Mouse (Mus musculus): ENCODE measurements around the gene Thsd4. TPM values are rescaled to one million over a fixed set of nuclear protein-coding genes. Genes with fewer than 3 reads are reported as not detected.

Thsd4 gene
- polyA plus RNA-seq, 1 experiment = 1.7 TPM

GRCm38 (mm10) chr9:60295199-60295598 is 226.6 kb downstream of the Thsd4 start:
- H3K36me3 ChIP-seq (ENCODE audit: control insufficient read depth, insufficient read depth) = no peaks in the 10 kb centered on the region
- H3K79me2 ChIP-seq (ENCODE audit: control insufficient read depth, insufficient read depth) = no peaks in the 10 kb centered on the region
- no peaks in the 10 kb centered on the region for H3K27me3 ChIP-seq (ENCODE audit: control insufficient read depth, insufficient read depth, insufficient read length)
- H3K4me2 ChIP-seq (ENCODE audit: low read depth) = no peak overlapping the region
- no peak overlapping the region for H3K4me3 ChIP-seq
- TF ChIP-seq REST (IDR thresholded peaks at IDR 0.05; ENCODE audit: insufficient read depth, insufficient read length) = no peak
- TF ChIP-seq USF1 (IDR thresholded peaks at IDR 0.05; ENCODE audit: low read depth) = no peak
- TF ChIP-seq POLR2AphosphoS2 (IDR thresholded peaks at IDR 0.05; ENCODE audit: insufficient read length, low read depth) = no peak
- TF ChIP-seq MAX (IDR thresholded peaks at IDR 0.05; ENCODE audit: low read depth) = no peak
- no peak for TF ChIP-seq CEBPB (IDR thresholded peaks at IDR 0.05; ENCODE audit: insufficient read depth, poor library complexity, severe bottlenecking)
- TF ChIP-seq MYOD1 (IDR thresholded peaks at IDR 0.05; ENCODE audit: control insufficient read depth in 1 of 3, insufficient read length in 2 of 3, low read depth in 2 of 3) = no peak
- no peak for TF ChIP-seq E2F4 (IDR thresholded peaks at IDR 0.05; ENCODE audit: insufficient read depth)
- TF ChIP-seq SRF (IDR thresholded peaks at IDR 0.05; ENCODE audit: control insufficient read depth, insufficient read length, low read depth) = no peak
- no peak for TF ChIP-seq TCF3 (IDR thresholded peaks at IDR 0.05; ENCODE audit: insufficient read length, low read depth)
- no peak for TF ChIP-seq MYOG (IDR thresholded peaks at IDR 0.05; ENCODE audit: control insufficient read depth in 1 of 3, insufficient read depth in 1 of 3, insufficient read length in 2 of 3, low read depth in 2 of 3)
- no peak for TF ChIP-seq POLR2A (IDR thresholded peaks at IDR 0.05; ENCODE audit: insufficient read length, low read depth)
- TF ChIP-seq TCF12 (IDR thresholded peaks at IDR 0.05; ENCODE audit: insufficient read depth, poor library complexity, severe bottlenecking) = no peak
- H3ac ChIP-seq (ENCODE audit: control insufficient read depth, insufficient read length) = no peak overlapping the region

GRCm38 (mm10) chr9:60293129-60293528 is 228.7 kb downstream of the Thsd4 start:
- Histone ChIP-seq H3ac (ENCODE audit: control insufficient read depth, insufficient read length) (no peak overlapping the region), H3K79me2 (ENCODE audit: control insufficient read depth, insufficient read depth) (no peaks in the 10 kb centered on the region), H3K36me3 (ENCODE audit: control insufficient read depth, insufficient read depth) (no peaks in the 10 kb centered on the region), H3K4me3 (no peak overlapping the region), H3K27me3 (ENCODE audit: control insufficient read depth, insufficient read depth, insufficient read length) (no peaks in the 10 kb centered on the region), H3K4me2 (ENCODE audit: low read depth) (no peak overlapping the region)
- TF ChIP-seq POLR2AphosphoS2 (IDR thresholded peaks at IDR 0.05; ENCODE audit: insufficient read length, low read depth) (no peak), CEBPB (IDR thresholded peaks at IDR 0.05; ENCODE audit: insufficient read depth, poor library complexity, severe bottlenecking) (no peak)

GRCm38 (mm10) chr9:60290780-60291179 is 231.1 kb downstream of the Thsd4 start:
- Histone ChIP-seq H3K27me3 (ENCODE audit: control insufficient read depth, insufficient read depth, insufficient read length) (no peaks in the 10 kb centered on the region), H3K79me2 (ENCODE audit: control insufficient read depth, insufficient read depth) (no peaks in the 10 kb centered on the region), H3K4me3 (no peak overlapping the region), H3K4me2 (ENCODE audit: low read depth) (no peak overlapping the region), H3K36me3 (ENCODE audit: control insufficient read depth, insufficient read depth) (no peaks in the 10 kb centered on the region), H3ac (ENCODE audit: control insufficient read depth, insufficient read length) (no peak overlapping the region)
- TF ChIP-seq USF1 (IDR thresholded peaks at IDR 0.05; ENCODE audit: low read depth) = no peak
- TF ChIP-seq CEBPB (IDR thresholded peaks at IDR 0.05; ENCODE audit: insufficient read depth, poor library complexity, severe bottlenecking) = no peak
- TF ChIP-seq E2F4 (IDR thresholded peaks at IDR 0.05; ENCODE audit: insufficient read depth) = no peak
- no peak for TF ChIP-seq MAX (IDR thresholded peaks at IDR 0.05; ENCODE audit: low read depth)
- TF ChIP-seq POLR2A (IDR thresholded peaks at IDR 0.05; ENCODE audit: insufficient read length, low read depth) = no peak
- TF ChIP-seq MYOG (IDR thresholded peaks at IDR 0.05; ENCODE audit: control insufficient read depth in 1 of 3, insufficient read depth in 1 of 3, insufficient read length in 2 of 3, low read depth in 2 of 3) = no peak
- no peak for TF ChIP-seq SRF (IDR thresholded peaks at IDR 0.05; ENCODE audit: control insufficient read depth, insufficient read length, low read depth)
- TF ChIP-seq MYOD1 (IDR thresholded peaks at IDR 0.05; ENCODE audit: control insufficient read depth in 1 of 3, insufficient read length in 2 of 3, low read depth in 2 of 3) = no peak
- no peak for TF ChIP-seq POLR2AphosphoS2 (IDR thresholded peaks at IDR 0.05; ENCODE audit: insufficient read length, low read depth)
- no peak for TF ChIP-seq REST (IDR thresholded peaks at IDR 0.05; ENCODE audit: insufficient read depth, insufficient read length)
- TF ChIP-seq TCF3 (IDR thresholded peaks at IDR 0.05; ENCODE audit: insufficient read length, low read depth) = no peak
- TF ChIP-seq TCF12 (IDR thresholded peaks at IDR 0.05; ENCODE audit: insufficient read depth, poor library complexity, severe bottlenecking) = no peak

- Histone ChIP-seq H3K4me2 (ENCODE audit: low read depth) (no peak overlapping the region), H3ac (ENCODE audit: control insufficient read depth, insufficient read length) (no peak overlapping the region), H3K27me3 (ENCODE audit: control insufficient read depth, insufficient read depth, insufficient read length) (no peaks in the 10 kb centered on the region), H3K4me3 (no peak overlapping the region), H3K36me3 (ENCODE audit: control insufficient read depth, insufficient read depth) (no peaks in the 10 kb centered on the region), H3K79me2 (ENCODE audit: control insufficient read depth, insufficient read depth) (no peaks in the 10 kb centered on the region)
- no peak for TF ChIP-seq MAX (IDR thresholded peaks at IDR 0.05; ENCODE audit: low read depth)
- no peak for TF ChIP-seq POLR2AphosphoS2 (IDR thresholded peaks at IDR 0.05; ENCODE audit: insufficient read length, low read depth)
- no peak for TF ChIP-seq USF1 (IDR thresholded peaks at IDR 0.05; ENCODE audit: low read depth)
- no peak for TF ChIP-seq TCF12 (IDR thresholded peaks at IDR 0.05; ENCODE audit: insufficient read depth, poor library complexity, severe bottlenecking)
- no peak for TF ChIP-seq CEBPB (IDR thresholded peaks at IDR 0.05; ENCODE audit: insufficient read depth, poor library complexity, severe bottlenecking)
- TF ChIP-seq MYOD1 (IDR thresholded peaks at IDR 0.05; ENCODE audit: control insufficient read depth in 1 of 3, insufficient read length in 2 of 3, low read depth in 2 of 3) = no peak
- TF ChIP-seq SRF (IDR thresholded peaks at IDR 0.05; ENCODE audit: control insufficient read depth, insufficient read length, low read depth) = no peak
- no peak for TF ChIP-seq MYOG (IDR thresholded peaks at IDR 0.05; ENCODE audit: control insufficient read depth in 1 of 3, insufficient read depth in 1 of 3, insufficient read length in 2 of 3, low read depth in 2 of 3)
- no peak for TF ChIP-seq TCF3 (IDR thresholded peaks at IDR 0.05; ENCODE audit: insufficient read length, low read depth)
- TF ChIP-seq POLR2A (IDR thresholded peaks at IDR 0.05; ENCODE audit: insufficient read length, low read depth) = no peak
- no peak for TF ChIP-seq E2F4 (IDR thresholded peaks at IDR 0.05; ENCODE audit: insufficient read depth)
- no peak for TF ChIP-seq REST (IDR thresholded peaks at IDR 0.05; ENCODE audit: insufficient read depth, insufficient read length)
These were observed 233.1 kb downstream of the Thsd4 start for GRCm38 (mm10) chr9:60288789-60289188.

- Histone ChIP-seq H3K79me2 (ENCODE audit: control insufficient read depth, insufficient read depth) (no peaks in the 10 kb centered on the region), H3ac (ENCODE audit: control insufficient read depth, insufficient read length) (no peak overlapping the region), H3K4me3 (no peak overlapping the region), H3K36me3 (ENCODE audit: control insufficient read depth, insufficient read depth) (no peaks in the 10 kb centered on the region), H3K27me3 (ENCODE audit: control insufficient read depth, insufficient read depth, insufficient read length) (no peaks in the 10 kb centered on the region), H3K4me2 (ENCODE audit: low read depth) (no peak overlapping the region)
- TF ChIP-seq TCF3 (IDR thresholded peaks at IDR 0.05; ENCODE audit: insufficient read length, low read depth) = no peak
- no peak for TF ChIP-seq REST (IDR thresholded peaks at IDR 0.05; ENCODE audit: insufficient read depth, insufficient read length)
- TF ChIP-seq POLR2A (IDR thresholded peaks at IDR 0.05; ENCODE audit: insufficient read length, low read depth) = no peak
- no peak for TF ChIP-seq MYOG (IDR thresholded peaks at IDR 0.05; ENCODE audit: control insufficient read depth in 1 of 3, insufficient read depth in 1 of 3, insufficient read length in 2 of 3, low read depth in 2 of 3)
- TF ChIP-seq POLR2AphosphoS2 (IDR thresholded peaks at IDR 0.05; ENCODE audit: insufficient read length, low read depth) = no peak
- no peak for TF ChIP-seq SRF (IDR thresholded peaks at IDR 0.05; ENCODE audit: control insufficient read depth, insufficient read length, low read depth)
These were observed 235.5 kb downstream of the Thsd4 start for GRCm38 (mm10) chr9:60286390-60286789.

Data from myocyte (in vitro differentiated cells).